ENCODE assay signal across 16 mouse cellular contexts in the genomic region with DNA sequence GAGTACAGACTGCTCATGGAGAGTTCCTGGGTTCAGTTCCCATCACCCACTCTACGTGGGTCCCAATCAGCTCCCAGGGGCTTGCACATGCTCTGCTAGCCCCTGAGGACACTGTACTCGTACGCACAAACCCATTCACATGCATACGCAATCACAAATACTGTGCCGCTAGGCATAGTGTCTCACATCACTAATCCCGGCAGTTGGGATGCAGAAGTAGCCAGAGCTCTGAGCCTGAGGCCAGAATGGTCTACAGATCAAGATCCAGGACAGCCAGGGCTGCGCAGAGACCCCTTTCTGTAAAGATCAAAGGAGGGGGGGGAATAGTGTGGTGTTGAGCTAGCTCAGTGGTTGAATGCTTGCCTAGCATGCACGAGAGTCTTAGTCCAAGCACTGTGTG. TPM values are rescaled to one million over a fixed set of nuclear protein-coding genes. Genes with fewer than 3 reads are reported as not detected.
A peak's percentile ranks its signal among the peaks of the same experiment; 100 is the strongest.
DNase-seq lines count a peak whose midpoint lies in the region; ATAC-seq and TF ChIP-seq lines count a peak whose summit lies in the region.
"Had no signal": no experiment of that assay in that cellular context is flagged by ENCODE, and none has a peak within 500 bp of the region (broad histone marks: within the 10 kb centered on the region; RNA-seq: fewer than 3 reads in every experiment).

No protein-coding gene starts in this region.

- no peaks in the 10 kb centered on the region for H3K9me3 ChIP-seq in heart, embryonic 10.5 days
- no peaks in the 10 kb centered on the region for H3K9me3 ChIP-seq in heart, embryonic 12.5 days (replicated peaks)
- H3K9me3 ChIP-seq in liver, embryonic 12.5 days (replicated peaks), result no peaks in the 10 kb centered on the region
- H3K9me3 ChIP-seq in liver, embryonic 14.5 days (ENCODE audit: control insufficient read depth, low read length), result no peaks in the 10 kb centered on the region
- H3K9me3 ChIP-seq: embryonic facial prominence, embryonic 10.5 days; forebrain, embryonic 15.5 days; hindbrain, embryonic 15.5 days had no signal

- peaks cover 34% of the 10 kb centered on the region for H3K4me1 ChIP-seq in heart, embryonic 10.5 days
- H3K4me1 ChIP-seq in heart, embryonic 12.5 days (replicated peaks), result peaks cover 22% of the 10 kb centered on the region
- peaks cover 69% of the 10 kb centered on the region for H3K4me1 ChIP-seq in liver, embryonic 12.5 days
- H3K4me1 ChIP-seq in liver, embryonic 14.5 days (replicated peaks; ENCODE audit: control insufficient read depth in 2 of 2, insufficient read depth in 2 of 2, low read length in 1 of 2), result peaks cover 40 to 53% of the 10 kb centered on the region in 2 experiments

- no peak overlapping the region for H3K9ac ChIP-seq in heart, embryonic 12.5 days
- H3K9ac ChIP-seq in liver, embryonic 12.5 days, result peak overlapping the region; percentile 60
- H3K9ac ChIP-seq in liver, embryonic 14.5 days (replicated peaks), result peak overlapping the region; percentile 40
- H3K9ac ChIP-seq: forebrain, embryonic 15.5 days; hindbrain, embryonic 15.5 days had no signal

- no peaks in the 10 kb centered on the region for H3K36me3 ChIP-seq in heart, embryonic 10.5 days
- H3K36me3 ChIP-seq in heart, embryonic 12.5 days, result no peaks in the 10 kb centered on the region
- H3K36me3 ChIP-seq in liver, embryonic 12.5 days, result peaks cover 10% of the 10 kb centered on the region
- peaks cover 6% of the 10 kb centered on the region; the same call in 1 of the 2 replicates for H3K36me3 ChIP-seq in liver, embryonic 14.5 days (replicated peaks; ENCODE audit: control insufficient read depth, insufficient read depth, low read depth)
- H3K36me3 ChIP-seq: embryonic facial prominence, embryonic 10.5 days; forebrain, embryonic 15.5 days; hindbrain, embryonic 15.5 days had no signal

- H3K4me3 ChIP-seq in heart, embryonic 10.5 days, result no peak overlapping the region
- H3K4me3 ChIP-seq in heart, embryonic 12.5 days, result no peak overlapping the region
- H3K4me3 ChIP-seq in liver, embryonic 12.5 days, result peak overlapping the region; percentile 25; the same call in 1 of the 2 replicates
- peak overlapping the region in 1 of 2 experiments; percentile 24; a peak in 1 of 4 replicates for H3K4me3 ChIP-seq in liver, embryonic 14.5 days (ENCODE audit: insufficient read depth in 1 of 2, low read depth in 2 of 2, low read length in 2 of 2)
- H3K4me3 ChIP-seq: embryonic facial prominence, embryonic 10.5 days; forebrain, embryonic 15.5 days; hindbrain, embryonic 15.5 days had no signal

- no peak for TF ChIP-seq CTCF in liver, embryonic 14.5 days (IDR thresholded peaks at IDR 0.05; ENCODE audit: low read depth)

- 93% methylated on average over 8 of the region's 8 CpGs for WGBS in heart, embryonic 10.5 days
- WGBS in heart, embryonic 12.5 days, result 88% methylated on average over 8 of the region's 8 CpGs
- 89% methylated on average over 8 of the region's 8 CpGs for WGBS in liver, embryonic 12.5 days (ENCODE audit: insufficient replicate concordance)
- WGBS in liver, embryonic 14.5 days (ENCODE audit: insufficient replicate concordance), result 91% methylated on average over 8 of the region's 8 CpGs

- no peak for TF ChIP-seq EP300 in liver, embryonic 14.5 days (IDR thresholded peaks at IDR 0.05; ENCODE audit: low read depth)

- no peak for ATAC-seq in heart, embryonic 12.5 days (ENCODE audit: insufficient number of reproducible peaks, low FRiP score)
- ATAC-seq in liver, embryonic 12.5 days, result no peak
- ATAC-seq in liver, embryonic 14.5 days (ENCODE audit: insufficient read depth), result no peak
- ATAC-seq: forebrain, embryonic 15.5 days had no signal

- H3K27me3 ChIP-seq in heart, embryonic 10.5 days (ENCODE audit: insufficient read depth, poor library complexity, severe bottlenecking), result no peaks in the 10 kb centered on the region
- H3K27me3 ChIP-seq in heart, embryonic 12.5 days (replicated peaks), result no peaks in the 10 kb centered on the region
- no peaks in the 10 kb centered on the region for H3K27me3 ChIP-seq in liver, embryonic 12.5 days (replicated peaks)
- no peaks in the 10 kb centered on the region for H3K27me3 ChIP-seq in liver, embryonic 14.5 days (ENCODE audit: control insufficient read depth, insufficient read depth, low read length)
- H3K27me3 ChIP-seq: forebrain, embryonic 15.5 days; hindbrain, embryonic 15.5 days had no signal

- H3K4me2 ChIP-seq in heart, embryonic 12.5 days, result no peak overlapping the region
- peak overlapping the region; percentile 64 for H3K4me2 ChIP-seq in liver, embryonic 12.5 days
- peak overlapping the region; percentile 55 for H3K4me2 ChIP-seq in liver, embryonic 14.5 days (ENCODE audit: low read depth)
- H3K4me2 ChIP-seq: forebrain, embryonic 15.5 days; hindbrain, embryonic 15.5 days had no signal

- no peak for DNase-seq in heart, embryonic 10.5 days (ENCODE audit: low spot score)
- no peak for DNase-seq in liver, embryonic 14.5 days (ENCODE audit: low read depth in 3 of 3, low spot score in 3 of 3)
- DNase-seq in urinary bladder, postnatal 10 days (ENCODE audit: low spot score), result no peak
- DNase-seq in lung, postnatal 10 days, result no peak
- DNase-seq: adrenal gland, adult 2 months; adrenal gland, postnatal 25 days; cerebellum, adult 8-10 months; cerebellum, postnatal 25 days; gastrocnemius, postnatal 36 days; heart, adult 18-20 months; heart, postnatal 36 days had no signal

- H3K27ac ChIP-seq in heart, embryonic 10.5 days, result peak overlapping the region; percentile 31; the same call in 1 of the 2 replicates
- H3K27ac ChIP-seq in heart, embryonic 12.5 days (ENCODE audit: poor library complexity, severe bottlenecking), result no peak overlapping the region
- peak overlapping the region; percentile 95 for H3K27ac ChIP-seq in liver, embryonic 12.5 days
- peak overlapping the region; percentile 93 for H3K27ac ChIP-seq in liver, embryonic 14.5 days
- H3K27ac ChIP-seq: embryonic facial prominence, embryonic 10.5 days; forebrain, embryonic 15.5 days; hindbrain, embryonic 15.5 days had no signal

RNA-seq across cellular contexts. Expression of gene Gtpbp2, which starts 3.7 kb away (rescaled TPM):
- 32.3 and 34.9 TPM in 2 replicates for polyA plus RNA-seq in heart, embryonic 10.5 days (2016; fragmentation: Nextera tagmentation; extraction: Ambion mirVana)
- polyA plus RNA-seq in heart, embryonic 12.5 days (2016; fragmentation: Nextera tagmentation; extraction: Ambion mirVana), result 34.5 and 39.1 TPM in 2 replicates
- polyA plus RNA-seq in liver, embryonic 12.5 days (2016; fragmentation: Nextera tagmentation; extraction: Ambion mirVana), result 32.6 and 33.7 TPM in 2 replicates
- polyA plus RNA-seq in liver, embryonic 14.5 days (2012; rRNA removed), result 81.0 and 98.3 TPM in 2 replicates
- polyA plus RNA-seq in liver, embryonic 14.5 days (2014; fragmentation: Nextera tagmentation; extraction: Ambion mirVana), result 18.2 and 20.7 TPM in 2 replicates

RNA-seq across cellular contexts. Expression of gene Mad2l1bp, which starts 3.8 kb away (rescaled TPM):
- polyA plus RNA-seq in heart, embryonic 10.5 days (2016; fragmentation: Nextera tagmentation; extraction: Ambion mirVana), result 39.9 and 41.6 TPM in 2 replicates
- polyA plus RNA-seq in heart, embryonic 12.5 days (2016; fragmentation: Nextera tagmentation; extraction: Ambion mirVana), result 34.0 and 35.6 TPM in 2 replicates
- 44.1 and 46.7 TPM in 2 replicates for polyA plus RNA-seq in liver, embryonic 12.5 days (2016; fragmentation: Nextera tagmentation; extraction: Ambion mirVana)
- polyA plus RNA-seq in liver, embryonic 14.5 days (2012; rRNA removed), result 25.3 and 25.6 TPM in 2 replicates
- 36.0 and 37.2 TPM in 2 replicates for polyA plus RNA-seq in liver, embryonic 14.5 days (2014; fragmentation: Nextera tagmentation; extraction: Ambion mirVana)

RNA-seq across cellular contexts. Expression of gene Rsph9, which starts 13.1 kb away (rescaled TPM):
- polyA plus RNA-seq in heart, embryonic 10.5 days (2016; fragmentation: Nextera tagmentation; extraction: Ambion mirVana), result 5.1 and 7.3 TPM in 2 replicates
- polyA plus RNA-seq in heart, embryonic 12.5 days (2016; fragmentation: Nextera tagmentation; extraction: Ambion mirVana), result 5.5 and 5.8 TPM in 2 replicates
- 0.72 and 1.5 TPM in 2 replicates for polyA plus RNA-seq in liver, embryonic 12.5 days (2016; fragmentation: Nextera tagmentation; extraction: Ambion mirVana)
- polyA plus RNA-seq in liver, embryonic 14.5 days (2012; rRNA removed), result 0.39 and 0.63 TPM in 2 replicates
- 0.71 and 0.77 TPM in 2 replicates for polyA plus RNA-seq in liver, embryonic 14.5 days (2014; fragmentation: Nextera tagmentation; extraction: Ambion mirVana)

RNA-seq across cellular contexts. Expression of gene Polh, which starts 45.3 kb away (rescaled TPM):
- polyA plus RNA-seq in heart, embryonic 10.5 days (2016; fragmentation: Nextera tagmentation; extraction: Ambion mirVana), result 8.3 and 12.2 TPM in 2 replicates
- 12.5 and 12.7 TPM in 2 replicates for polyA plus RNA-seq in heart, embryonic 12.5 days (2016; fragmentation: Nextera tagmentation; extraction: Ambion mirVana)
- polyA plus RNA-seq in liver, embryonic 12.5 days (2016; fragmentation: Nextera tagmentation; extraction: Ambion mirVana), result 24.6 and 25.0 TPM in 2 replicates
- 7.7 and 9.7 TPM in 2 replicates for polyA plus RNA-seq in liver, embryonic 14.5 days (2012; rRNA removed)
- polyA plus RNA-seq in liver, embryonic 14.5 days (2014; fragmentation: Nextera tagmentation; extraction: Ambion mirVana), result 7.8 and 9.5 TPM in 2 replicates

RNA-seq across cellular contexts. Expression of gene Xpo5, which starts 45.5 kb away (rescaled TPM):
- 33.5 and 42.8 TPM in 2 replicates for polyA plus RNA-seq in heart, embryonic 10.5 days (2016; fragmentation: Nextera tagmentation; extraction: Ambion mirVana)
- polyA plus RNA-seq in heart, embryonic 12.5 days (2016; fragmentation: Nextera tagmentation; extraction: Ambion mirVana), result 29.9 and 32.4 TPM in 2 replicates
- polyA plus RNA-seq in liver, embryonic 12.5 days (2016; fragmentation: Nextera tagmentation; extraction: Ambion mirVana), result 33.0 and 34.9 TPM in 2 replicates
- polyA plus RNA-seq in liver, embryonic 14.5 days (2012; rRNA removed), result 12.8 and 15.3 TPM in 2 replicates
- 17.9 and 19.1 TPM in 2 replicates for polyA plus RNA-seq in liver, embryonic 14.5 days (2014; fragmentation: Nextera tagmentation; extraction: Ambion mirVana)
